Mouse (Mus musculus) cortical plate, adult 2 months (tissue): ENCODE measurements at regions not wholly inside any gene's neighbourhood (a gene's known extent, or its start where the extent isn't known, plus 50 kb on each side); places are given as distances from the start of the nearest gene placed in this dataset.

Experiments
- CTCF ChIP-seq: fragments of 200-500 bp; IDR thresholded peaks from 2 replicates; pipeline ENCODE4 v1.5.1; 2011; ENCODE audit warnings: mild to moderate bottlenecking, control low read depth, low read length; ENCODE audit not compliant: insufficient read depth; ENCODE audit errors: extremely low read depth
- POLR2A ChIP-seq: fragments of 200-500 bp; IDR thresholded peaks from 2 replicates; pipeline ENCODE4 v1.6.1; 2011; ENCODE audit warnings: mild to moderate bottlenecking, low read length, control low read depth; ENCODE audit not compliant: insufficient read depth; ENCODE audit errors: extremely low read depth

GRCm38 (mm10) chr12:25958584-25958983 is 456.5 kb downstream of the Rnf144a start:
- TF ChIP-seq CTCF: no peak
- no peak for TF ChIP-seq POLR2A
